Mouse (Mus musculus) ES-Bruce4 (cell line): ENCODE measurements around the gene Tmem104.

Source experiments
- CTCF ChIP-seq: IDR thresholded peaks from one replicate; pipeline ENCODE4 v1.8.1; 2011; ENCODE audit warnings: low read depth, low read length
- EP300 ChIP-seq: IDR thresholded peaks from 2 replicates; pipeline ENCODE4 v1.6.1; 2011; ENCODE audit warnings: low read depth, low read length; ENCODE audit not compliant: insufficient read depth
- POLR2A ChIP-seq: IDR thresholded peaks from one replicate; pipeline ENCODE4 v1.8.1; 2011; ENCODE audit warnings: low read length; ENCODE audit not compliant: insufficient read depth

- no peak for TF ChIP-seq EP300
- no peak for TF ChIP-seq POLR2A
- TF ChIP-seq CTCF = no peak
Measured at GRCm38 (mm10) chr11:115228430-115228829, 41.1 kb downstream of the Tmem104 start.
